Mouse (Mus musculus): Measurements from ENCODE around the gene Notch1. TPM values are rescaled to one million over a fixed set of nuclear protein-coding genes. Genes with fewer than 3 reads are reported as not detected.
A peak's percentile ranks its signal among the peaks of the same experiment; 100 is the strongest.

The Notch1 gene
- polyA plus RNA-seq, 1 experiment from 2014 or later = 23.9 TPM

DNA sequence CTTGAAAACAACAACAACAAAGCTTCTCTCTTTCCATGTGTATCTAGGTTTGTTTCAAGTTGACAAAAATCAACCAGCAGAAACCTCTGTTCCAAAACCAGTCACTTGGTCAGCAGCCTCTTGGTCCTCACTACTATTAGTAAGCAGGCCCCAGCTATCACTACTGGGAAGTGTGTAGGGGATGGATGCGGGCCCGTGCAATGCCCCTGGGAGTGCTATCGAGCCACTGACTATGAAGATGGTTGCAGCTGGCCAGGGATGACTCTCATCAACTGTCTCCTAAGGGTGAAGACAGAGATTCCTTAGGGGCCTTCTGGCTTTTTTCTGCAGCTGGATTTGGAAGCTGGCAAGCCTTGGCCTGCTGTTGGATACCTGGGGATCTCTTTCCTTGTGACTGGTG lies 13.4 kb upstream of the Notch1 start:
- H3K27me3 ChIP-seq = no peaks in the 10 kb centered on the region
- no peaks in the 10 kb centered on the region for H3K9me3 ChIP-seq
- WGBS = 60% methylated on average over 3 of the region's 3 CpGs
- H3K9ac ChIP-seq = no peak overlapping the region
- H3K4me1 ChIP-seq = peaks cover 46% of the 10 kb centered on the region
- H3K36me3 ChIP-seq = no peaks in the 10 kb centered on the region
- H3K27ac ChIP-seq = no peak overlapping the region
- no peak overlapping the region for H3K4me2 ChIP-seq
- no peak overlapping the region for H3K4me3 ChIP-seq
- ATAC-seq (ENCODE audit: borderline replicate concordance, extremely low read depth, low FRiP score, low TSS enrichment) = no peak

DNA sequence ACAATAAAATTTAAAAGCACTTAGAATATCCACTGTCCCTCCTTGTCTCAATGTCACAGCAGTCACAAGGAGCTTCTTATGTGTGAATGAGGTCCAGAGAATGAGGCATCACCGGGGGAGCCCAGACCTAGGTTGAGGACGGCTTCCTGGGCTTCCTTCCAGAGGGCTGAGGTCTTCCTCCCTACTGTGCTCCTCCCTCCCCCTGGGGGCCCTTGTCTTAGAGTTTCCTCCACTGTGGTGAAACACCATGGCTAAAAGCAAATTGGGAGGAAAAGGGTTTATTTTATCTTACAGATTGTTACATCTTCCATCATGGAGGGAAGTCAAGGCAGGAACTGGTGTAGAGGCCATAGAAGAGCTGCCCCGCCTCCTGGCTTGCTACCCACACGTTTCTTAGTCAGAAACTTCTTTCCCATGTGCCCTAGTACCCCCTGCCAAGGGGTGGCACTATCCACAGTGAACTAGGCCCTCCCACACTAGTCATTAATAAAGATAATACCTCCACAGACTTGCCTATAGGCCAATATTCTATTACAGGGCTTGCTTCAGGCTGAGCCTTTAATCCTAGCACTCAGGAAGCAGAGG lies 12.8 kb upstream of the Notch1 start:
- no peak for ATAC-seq (ENCODE audit: borderline replicate concordance, extremely low read depth, low FRiP score, low TSS enrichment)
- Histone ChIP-seq H3K27ac (no peak overlapping the region), H3K27me3 (no peaks in the 10 kb centered on the region), H3K4me1 (peaks cover 45% of the 10 kb centered on the region), H3K36me3 (no peaks in the 10 kb centered on the region), H3K4me3 (no peak overlapping the region), H3K9me3 (no peaks in the 10 kb centered on the region), H3K9ac (no peak overlapping the region), H3K4me2 (no peak overlapping the region)
- WGBS = 45% methylated on average over 4 of the region's 4 CpGs

- no peaks in the 10 kb centered on the region for H3K9me3 ChIP-seq
- no peaks in the 10 kb centered on the region for H3K27me3 ChIP-seq
- peak overlapping the region; percentile 86 for H3K27ac ChIP-seq
- H3K9ac ChIP-seq = no peak overlapping the region
- H3K4me1 ChIP-seq = peaks cover 33% of the 10 kb centered on the region
- WGBS = 42% methylated on average over 11 of the region's 11 CpGs
- H3K36me3 ChIP-seq = no peaks in the 10 kb centered on the region
- no peak overlapping the region for H3K4me3 ChIP-seq
- ATAC-seq (ENCODE audit: borderline replicate concordance, extremely low read depth, low FRiP score, low TSS enrichment) = no peak
- H3K4me2 ChIP-seq = peak overlapping the region; percentile 24; the same call in 1 of the 2 replicates
Measured at GRCm38 (mm10) chr2:26526443-26527257, 10.2 kb upstream of the Notch1 start.

DNA sequence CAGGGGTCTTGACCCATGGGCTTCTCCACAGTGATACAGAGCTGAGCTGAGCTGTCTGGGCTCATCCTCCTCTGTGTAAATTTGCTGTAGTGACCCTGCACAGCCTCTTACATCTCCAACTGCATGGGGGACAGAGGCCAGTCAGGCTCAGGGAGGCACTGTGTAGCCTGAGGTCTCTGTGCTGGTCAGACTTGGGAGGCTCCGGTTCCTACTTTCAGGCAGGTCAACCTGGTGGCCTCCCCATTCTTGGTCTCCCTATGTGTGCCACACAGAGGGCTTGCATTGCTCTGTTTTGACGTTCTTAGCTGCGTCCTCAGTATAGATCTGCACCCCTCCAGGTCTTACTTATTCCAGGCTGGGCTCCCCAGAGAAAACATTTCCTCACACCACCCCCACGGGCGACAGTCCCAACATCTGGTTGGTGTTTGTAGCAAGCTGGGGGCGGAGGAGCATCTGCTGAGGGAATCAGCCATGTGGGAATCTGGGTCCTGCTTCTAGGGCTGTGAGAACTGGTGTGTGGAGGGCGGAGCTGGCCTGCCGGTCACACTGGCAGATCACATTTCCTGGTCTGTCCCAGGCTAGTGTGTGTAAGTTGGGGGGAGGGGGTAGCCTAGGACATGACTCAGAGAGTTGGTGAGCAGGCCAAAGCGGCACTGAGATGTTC lies 9.0 kb upstream of the Notch1 start:
- Histone ChIP-seq H3K4me1 (peaks cover 33% of the 10 kb centered on the region), H3K4me3 (no peak overlapping the region), H3K9ac (0 out of 2 replicates have a peak overlapping the region, but pooled peaks have one; percentile 5), H3K27me3 (no peaks in the 10 kb centered on the region), H3K27ac (peak overlapping the region; percentile 86), H3K9me3 (no peaks in the 10 kb centered on the region), H3K36me3 (no peaks in the 10 kb centered on the region), H3K4me2 (peak overlapping the region; percentile 24)
- WGBS = 19% methylated on average over 9 of the region's 9 CpGs
- peak; percentile 92 for ATAC-seq (ENCODE audit: borderline replicate concordance, extremely low read depth, low FRiP score, low TSS enrichment)

DNA sequence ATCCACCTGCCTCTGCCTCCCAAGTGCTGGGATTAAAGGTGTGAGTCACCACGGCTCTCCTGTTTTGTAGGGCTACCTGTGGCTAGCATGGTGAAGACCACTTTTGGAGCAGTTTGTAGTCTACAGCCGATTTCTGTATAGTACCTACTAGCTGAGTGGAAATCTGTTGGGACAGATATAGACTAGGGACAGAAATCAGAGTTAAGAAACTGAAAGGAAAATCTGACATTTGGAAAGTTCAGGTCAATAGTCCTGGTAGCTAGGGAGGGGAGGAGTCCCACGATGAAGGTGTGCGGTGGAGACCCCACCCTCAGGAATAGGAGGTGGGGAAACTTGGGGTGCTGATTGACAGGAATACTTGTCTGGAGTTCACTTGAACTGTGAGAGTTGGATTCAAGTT lies 5.9 kb upstream of the Notch1 start:
- H3K36me3 ChIP-seq = no peaks in the 10 kb centered on the region
- H3K27me3 ChIP-seq = no peaks in the 10 kb centered on the region
- H3K9ac ChIP-seq = no peak overlapping the region
- ATAC-seq (ENCODE audit: borderline replicate concordance, extremely low read depth, low FRiP score, low TSS enrichment) = no peak
- H3K4me2 ChIP-seq = no peak overlapping the region
- H3K9me3 ChIP-seq = no peaks in the 10 kb centered on the region
- no peak overlapping the region for H3K27ac ChIP-seq
- H3K4me3 ChIP-seq = no peak overlapping the region
- WGBS = 79% methylated on average over 4 of the region's 4 CpGs
- peaks cover 36% of the 10 kb centered on the region for H3K4me1 ChIP-seq

DNA sequence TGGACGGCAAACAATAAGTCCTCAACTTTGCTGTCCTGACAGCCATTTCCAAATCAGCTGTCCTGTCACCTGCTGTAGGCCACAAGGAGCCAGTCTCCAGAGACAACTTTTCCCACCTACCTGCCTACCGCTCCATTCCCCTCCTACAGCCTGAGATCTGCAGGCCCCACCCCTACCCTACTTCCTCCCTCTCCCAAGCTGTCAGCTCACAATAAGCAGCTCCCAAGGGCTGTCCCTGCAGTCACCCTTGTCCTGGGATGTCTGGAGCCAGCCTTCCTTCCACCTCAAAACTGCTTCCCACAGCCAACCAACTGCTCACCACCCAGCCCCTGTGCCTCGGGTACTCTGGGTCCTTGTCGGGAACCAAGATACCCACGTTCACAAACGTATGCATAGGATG lies 3.3 kb upstream of the Notch1 start:
- Histone ChIP-seq H3K4me2 (no peak overlapping the region), H3K27me3 (no peaks in the 10 kb centered on the region), H3K9ac (no peak overlapping the region), H3K36me3 (no peaks in the 10 kb centered on the region), H3K9me3 (no peaks in the 10 kb centered on the region), H3K27ac (no peak overlapping the region), H3K4me3 (no peak overlapping the region), H3K4me1 (peaks cover 36% of the 10 kb centered on the region)
- ATAC-seq (ENCODE audit: borderline replicate concordance, extremely low read depth, low FRiP score, low TSS enrichment) = no peak
- WGBS = 79% methylated on average over 6 of the region's 6 CpGs

- H3K27me3 ChIP-seq = no peaks in the 10 kb centered on the region
- H3K9me3 ChIP-seq = no peaks in the 10 kb centered on the region
- 87% methylated on average over 5 of the region's 5 CpGs for WGBS
- no peak overlapping the region for H3K9ac ChIP-seq
- no peak overlapping the region for H3K4me2 ChIP-seq
- H3K4me1 ChIP-seq = peaks cover 33% of the 10 kb centered on the region
- peak overlapping the region; percentile 75; the same call in 1 of the 2 replicates for H3K27ac ChIP-seq
- no peaks in the 10 kb centered on the region for H3K36me3 ChIP-seq
- ATAC-seq (ENCODE audit: borderline replicate concordance, extremely low read depth, low FRiP score, low TSS enrichment) = no peak
- no peak overlapping the region for H3K4me3 ChIP-seq
Measured at GRCm38 (mm10) chr2:26516987-26517386, 524 bp upstream of the Notch1 start.

GRCm38 (mm10) chr2:26515335-26515734 lies 1.1 kb downstream of the Notch1 start:
- Histone ChIP-seq H3K27ac (peak overlapping the region; percentile 75), H3K9ac (no peak overlapping the region), H3K36me3 (no peaks in the 10 kb centered on the region), H3K4me3 (no peak overlapping the region), H3K4me1 (peaks cover 33% of the 10 kb centered on the region), H3K9me3 (no peaks in the 10 kb centered on the region), H3K27me3 (no peaks in the 10 kb centered on the region), H3K4me2 (no peak overlapping the region)
- 60% methylated on average over 2 of the region's 2 CpGs for WGBS
- peak; percentile 36; the same call in 1 of the 2 replicates for ATAC-seq (ENCODE audit: borderline replicate concordance, extremely low read depth, low FRiP score, low TSS enrichment)

DNA sequence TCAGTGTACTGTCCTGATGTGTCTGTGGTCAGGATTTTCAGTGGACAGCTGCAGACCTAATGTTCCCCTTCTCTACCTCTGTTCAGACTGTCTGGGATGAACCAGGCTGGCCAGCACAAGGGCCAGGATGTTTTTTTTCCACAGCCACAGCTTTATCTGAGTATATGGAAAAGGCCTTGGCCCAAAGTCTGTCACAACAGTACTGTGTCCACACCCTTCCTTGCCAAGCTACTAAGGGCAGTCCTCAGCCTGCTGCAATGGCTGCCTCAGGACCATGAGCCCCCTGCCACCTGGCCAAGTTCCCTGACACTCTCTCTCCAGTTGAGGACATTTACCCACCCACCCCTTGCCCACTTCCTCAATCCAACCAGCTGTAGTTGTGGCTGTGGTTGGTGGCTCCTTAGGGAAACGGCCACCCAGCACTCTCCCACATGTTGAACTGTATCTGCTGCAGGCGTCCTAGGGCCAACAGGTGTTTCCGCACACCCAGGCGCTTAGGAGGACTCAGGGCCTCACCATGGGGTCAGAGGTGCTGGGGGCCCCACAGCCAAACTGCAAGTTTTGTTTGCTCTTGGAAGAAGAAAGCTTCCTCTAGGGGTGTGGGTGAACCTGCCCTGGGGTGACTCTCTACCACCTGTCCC lies 3.2 kb downstream of the Notch1 start:
- Histone ChIP-seq H3K4me1 (peaks cover 30% of the 10 kb centered on the region), H3K4me3 (no peak overlapping the region), H3K27ac (no peak overlapping the region), H3K9ac (no peak overlapping the region), H3K36me3 (no peaks in the 10 kb centered on the region), H3K9me3 (no peaks in the 10 kb centered on the region), H3K4me2 (no peak overlapping the region), H3K27me3 (no peaks in the 10 kb centered on the region)
- ATAC-seq (ENCODE audit: borderline replicate concordance, extremely low read depth, low FRiP score, low TSS enrichment) = no peak
- WGBS = 44% methylated on average over 4 of the region's 4 CpGs

DNA sequence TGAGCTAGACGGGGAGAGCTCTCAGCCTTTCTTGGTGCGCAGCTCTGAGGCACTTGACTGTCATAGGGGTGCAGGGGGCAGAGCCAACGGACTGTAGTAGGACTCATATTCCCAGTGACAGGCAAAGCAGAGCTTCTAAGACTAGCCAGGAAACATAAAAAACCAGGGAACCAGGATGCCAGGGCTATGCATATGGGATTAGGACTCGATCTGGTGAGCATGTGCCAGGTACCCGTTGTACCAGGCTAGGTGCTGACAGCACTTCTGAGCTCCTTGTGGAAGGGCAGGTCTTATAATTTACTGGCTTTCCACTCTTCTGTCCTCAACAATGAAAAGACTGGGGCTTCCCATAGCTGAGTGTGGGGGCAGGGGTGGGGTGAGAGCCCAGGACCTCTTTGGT lies 7.8 kb downstream of the Notch1 start:
- H3K4me1 ChIP-seq = peaks cover 42% of the 10 kb centered on the region
- H3K9ac ChIP-seq = no peak overlapping the region
- no peaks in the 10 kb centered on the region for H3K36me3 ChIP-seq
- no peak overlapping the region for H3K4me2 ChIP-seq
- ATAC-seq (ENCODE audit: borderline replicate concordance, extremely low read depth, low FRiP score, low TSS enrichment) = no peak
- H3K4me3 ChIP-seq = no peak overlapping the region
- H3K27me3 ChIP-seq = no peaks in the 10 kb centered on the region
- H3K27ac ChIP-seq = peak overlapping the region; percentile 90
- H3K9me3 ChIP-seq = no peaks in the 10 kb centered on the region
- 60% methylated on average over 5 of the region's 5 CpGs for WGBS

GRCm38 (mm10) chr2:26507961-26508391 lies 8.5 kb downstream of the Notch1 start:
- ATAC-seq (ENCODE audit: borderline replicate concordance, extremely low read depth, low FRiP score, low TSS enrichment) = peak; percentile 29; the same call in 1 of the 2 replicates
- Histone ChIP-seq H3K4me3 (no peak overlapping the region), H3K4me2 (peak overlapping the region; percentile 29), H3K9me3 (no peaks in the 10 kb centered on the region), H3K27me3 (no peaks in the 10 kb centered on the region), H3K36me3 (no peaks in the 10 kb centered on the region), H3K9ac (no peak overlapping the region), H3K27ac (peak overlapping the region; percentile 90), H3K4me1 (peaks cover 42% of the 10 kb centered on the region)
- WGBS = 10% methylated on average over 6 of the region's 6 CpGs

All from lung, embryonic 15.5 days (tissue).